Mouse (Mus musculus) liver, embryonic 14.5 days (tissue): ENCODE measurements around the gene Ttc37.

Source experiments
- CTCF ChIP-seq: IDR thresholded peaks from 2 replicates; pipeline ENCODE4 v1.5.1; 2016; ENCODE audit warnings: antibody characterized with exemption, low read depth, control low read depth
- EP300 ChIP-seq: IDR thresholded peaks from 2 replicates; pipeline ENCODE4 v1.6.1; 2016; ENCODE audit warnings: antibody characterized with exemption, low read depth

- no peak for TF ChIP-seq CTCF
- no peak for TF ChIP-seq EP300
These were observed 3.5 kb downstream of the Ttc37 start for GRCm38 (mm10) chr13:76101989-76102388.
